Mouse (Mus musculus) heart, postnatal 0 days (tissue): ENCODE results near the gene U2af1. TPM values are rescaled to one million over a fixed set of nuclear protein-coding genes. Genes with fewer than 3 reads are reported as not detected.
"Not testable (repeated sequence)": the region's sequence is repeated elsewhere in the genome, so short reads cannot be mapped to it uniquely, and the experiment has no call there.

Experiments
- ATAC-seq: fragments of 200-750 bp; cut with Nextera tagmentation; 2 replicates; pipeline ENCODE4 v1.8.0; 2017; ENCODE audit warnings: low read depth, moderate number of reproducible peaks, moderate library complexity; ENCODE audit not compliant: insufficient read depth
- DNase-seq: peaks from one replicate; pipeline ENCODE4 v3.0.0-alpha.2; 2016; ENCODE audit warnings: low spot score
- H3K27ac ChIP-seq: fragments of 300-500 bp; sonication (generic); 2 replicates; pipeline ENCODE4 v1.5.1; 2014; ENCODE audit warnings: low read depth, mild to moderate bottlenecking
- H3K27me3 ChIP-seq: fragments of 300-500 bp; sonication (generic); 2 replicates; pipeline ENCODE4 v1.6.1; 2014; ENCODE audit warnings: low read length, mixed read lengths; ENCODE audit not compliant: control insufficient read depth, insufficient read depth
- H3K36me3 ChIP-seq: fragments of 300-500 bp; sonication (generic); replicated peaks from 2 replicates; pipeline ENCODE4 v1.6.1; 2014; ENCODE audit warnings: low read length, mixed read lengths; ENCODE audit not compliant: control insufficient read depth, insufficient read depth
- H3K4me1 ChIP-seq: fragments of 300-500 bp; sonication (generic); 2 replicates; pipeline ENCODE4 v1.6.1; 2014; ENCODE audit warnings: antibody characterized with exemption; ENCODE audit not compliant: control insufficient read depth, insufficient read depth
- H3K4me2 ChIP-seq: fragments of 300-500 bp; sonication (generic); 2 replicates; pipeline ENCODE4 v1.6.1; 2014; ENCODE audit warnings: low read depth, mild to moderate bottlenecking, low read length, moderate library complexity
- H3K4me3 ChIP-seq: fragments of 300-500 bp; sonication (generic); 2 replicates; pipeline ENCODE4 v1.5.1; 2014; ENCODE audit warnings: low read depth, low read length
- H3K9ac ChIP-seq: fragments of 300-500 bp; sonication (generic); replicated peaks from 2 replicates; pipeline ENCODE4 v1.6.1; 2014; ENCODE audit warnings: low read depth, low read length, mixed read lengths
- H3K9me3 ChIP-seq: fragments of 300-500 bp; sonication (generic); replicated peaks from 2 replicates; pipeline ENCODE4 v1.6.1; 2016; ENCODE audit warnings: low read length; ENCODE audit not compliant: control insufficient read depth
- CTCF ChIP-seq: IDR thresholded peaks from 2 replicates; pipeline ENCODE4 v1.5.1; 2016; ENCODE audit warnings: antibody characterized with exemption, control low read depth, low read depth
- EP300 ChIP-seq: IDR thresholded peaks from 2 replicates; pipeline ENCODE4 v1.6.1; 2016; ENCODE audit warnings: antibody characterized with exemption, low read depth
- WGBS: fragments of 180-500 bp; shearing (Covaris S2); extraction: QIAGEN DNeasy Blood & Tissue Kit; methylation state at CpG from one replicate; pipeline ENCODE4 v1.1.7; 2014; 5-methylcytosine and 5-hydroxymethylcytosine counted together
- polyA plus RNA-seq: library from polyadenylated mRNA; unstranded; fragments of >200 nt; fragmentation: Nextera tagmentation; extraction: Ambion mirVana; gene quantifications from 2 replicates; pipeline ENCODE4 v1.2.1, GENCODE M21; 2015
- total RNA-seq: library from RNA; depleted of rRNA; stranded (reverse); fragments of >200 nt; gene quantifications from 2 replicates; pipeline ENCODE4 v1.2.3, GENCODE M21; 2014; ENCODE audit warnings: low replicate concordance; rRNA removed

U2af1 gene
- total and polyA plus RNA-seq, 2 experiments from 2014 or later, result 41.7 to 158 TPM

GRCm38 (mm10) chr17:31609895-31610294, 48.8 kb downstream of the U2af1 start:
- Histone ChIP-seq H3K27me3 (no peaks in the 10 kb centered on the region), H3K9ac (no peak overlapping the region), H3K36me3 (peaks cover 18% of the 10 kb centered on the region), H3K4me3 (no peak overlapping the region), H3K9me3 (no peaks in the 10 kb centered on the region), H3K4me1 (no peaks in the 10 kb centered on the region), H3K4me2 (no peak overlapping the region), H3K27ac (no peak overlapping the region)
- no peak for TF ChIP-seq CTCF
- TF ChIP-seq EP300, result no peak
- DNase-seq (no peak), ATAC-seq (no peak)
- WGBS, result 87% methylated on average over 3 of the region's 3 CpGs

DNA sequence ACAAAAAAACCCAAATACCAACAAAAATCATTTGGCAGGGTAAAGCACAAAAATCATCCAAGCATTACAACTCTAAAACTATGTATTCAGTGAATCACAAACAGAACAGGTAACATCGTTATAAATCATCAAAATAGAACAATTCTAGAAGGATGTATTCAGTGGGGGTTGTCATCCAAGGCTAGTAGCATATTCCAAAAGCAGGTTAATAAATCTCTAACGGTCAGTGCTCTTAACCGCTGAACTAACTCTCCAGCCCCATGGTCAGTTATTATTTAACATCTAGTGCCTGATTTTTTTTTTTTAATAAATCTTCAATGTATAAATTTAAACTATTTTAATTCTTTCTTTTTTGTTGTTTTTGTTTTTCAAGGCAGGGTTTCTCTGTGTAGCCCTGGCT, 49.5 kb downstream of the U2af1 start:
- not testable (repeated sequence) for H3K27ac ChIP-seq, H3K4me2 ChIP-seq, H3K9me3 ChIP-seq, H3K27me3 ChIP-seq, H3K9ac ChIP-seq, H3K4me3 ChIP-seq, DNase-seq, H3K4me1 ChIP-seq, ATAC-seq
- H3K36me3 ChIP-seq, result peaks cover 25% of the 10 kb centered on the region
- 94% methylated on average over 3 of the region's 3 CpGs for WGBS

- H3K4me2 ChIP-seq, result no peak overlapping the region
- H3K9me3 ChIP-seq, result no peaks in the 10 kb centered on the region
- DNase-seq (no peak), ATAC-seq (no peak)
- H3K27ac ChIP-seq, result no peak overlapping the region
- H3K4me1 ChIP-seq, result no peaks in the 10 kb centered on the region
- TF ChIP-seq EP300, result no peak
- no peak for TF ChIP-seq CTCF
- no peaks in the 10 kb centered on the region for H3K27me3 ChIP-seq
- no peak overlapping the region for H3K9ac ChIP-seq
- 85% methylated on average over 8 of the region's 8 CpGs for WGBS
- no peak overlapping the region for H3K4me3 ChIP-seq
- H3K36me3 ChIP-seq, result peaks cover 43% of the 10 kb centered on the region
These were observed 51.3 kb downstream of the U2af1 start for GRCm38 (mm10) chr17:31607256-31607951.

GRCm38 (mm10) chr17:31606424-31606823, 52.3 kb downstream of the U2af1 start:
- WGBS, result 77% methylated on average over 7 of the region's 7 CpGs
- 0 out of 2 replicates have a peak, but pooled peaks cover 5% of the 10 kb centered on the region for H3K4me1 ChIP-seq
- H3K4me3 ChIP-seq, result no peak overlapping the region
- no peak overlapping the region for H3K27ac ChIP-seq
- no peak for TF ChIP-seq EP300
- no peak for TF ChIP-seq CTCF
- DNase-seq (no peak), ATAC-seq (no peak)
- H3K4me2 ChIP-seq, result no peak overlapping the region
- H3K9me3 ChIP-seq, result no peaks in the 10 kb centered on the region
- no peaks in the 10 kb centered on the region for H3K27me3 ChIP-seq
- H3K36me3 ChIP-seq, result peaks cover 46% of the 10 kb centered on the region
- no peak overlapping the region for H3K9ac ChIP-seq

DNA sequence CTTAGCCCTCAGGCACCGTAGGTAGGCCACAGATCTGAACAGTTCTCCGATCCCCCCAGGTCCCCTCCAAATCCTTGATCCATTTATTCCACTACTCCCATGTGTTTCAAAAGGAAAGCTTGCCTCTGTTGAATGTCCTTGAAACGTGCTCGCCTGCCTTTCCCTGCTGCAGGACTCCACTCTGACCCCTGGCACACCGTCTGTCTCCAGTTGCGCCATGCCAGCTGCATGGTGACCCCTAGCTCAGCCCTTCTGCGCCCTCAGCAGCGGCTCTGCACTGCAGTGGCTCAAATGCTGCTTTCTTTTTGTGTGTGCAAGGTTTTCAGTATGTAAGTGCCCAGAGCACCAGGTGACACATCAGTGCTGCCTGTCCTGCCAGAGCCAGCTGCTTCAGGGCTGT, 60.1 kb downstream of the U2af1 start:
- H3K27me3 ChIP-seq, result no peaks in the 10 kb centered on the region
- H3K27ac ChIP-seq, result no peak overlapping the region
- DNase-seq (no peak), ATAC-seq (no peak)
- H3K36me3 ChIP-seq, result peaks cover 43% of the 10 kb centered on the region
- no peak overlapping the region for H3K4me2 ChIP-seq
- 0 out of 2 replicates have a peak, but pooled peaks cover 5% of the 10 kb centered on the region for H3K4me1 ChIP-seq
- no peak overlapping the region for H3K9ac ChIP-seq
- 78% methylated on average over 8 of the region's 8 CpGs for WGBS
- no peak for TF ChIP-seq CTCF
- no peak for TF ChIP-seq EP300
- H3K4me3 ChIP-seq, result no peak overlapping the region
- no peaks in the 10 kb centered on the region for H3K9me3 ChIP-seq

DNA sequence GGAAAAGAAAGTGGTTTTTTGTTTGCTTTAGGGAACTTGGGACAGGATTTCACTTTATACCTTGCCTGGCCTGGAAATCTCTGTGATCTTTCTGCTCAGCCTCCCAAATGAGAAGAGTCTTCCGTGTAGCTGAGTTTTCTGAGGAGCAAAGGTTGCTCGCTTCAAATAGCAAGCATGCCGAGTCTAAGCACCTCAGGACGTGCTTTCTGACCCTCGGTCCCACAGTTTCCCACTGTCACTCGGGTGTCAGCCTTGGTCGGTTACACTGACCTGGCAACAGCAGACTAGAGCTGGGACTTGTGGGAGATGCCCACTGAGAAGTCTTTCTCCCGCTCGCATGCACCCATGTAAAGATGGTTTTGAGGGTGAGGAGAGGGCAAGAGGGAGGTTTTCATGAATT, 60.7 kb downstream of the U2af1 start:
- WGBS, result 92% methylated on average over 9 of the region's 9 CpGs
- H3K4me3 ChIP-seq, result no peak overlapping the region
- no peak overlapping the region for H3K4me2 ChIP-seq
- no peaks in the 10 kb centered on the region for H3K27me3 ChIP-seq
- H3K9ac ChIP-seq, result no peak overlapping the region
- no peak overlapping the region for H3K27ac ChIP-seq
- ATAC-seq (no peak), DNase-seq (no peak)
- peaks cover 40% of the 10 kb centered on the region for H3K36me3 ChIP-seq
- H3K9me3 ChIP-seq, result no peaks in the 10 kb centered on the region
- 0 out of 2 replicates have a peak, but pooled peaks cover 5% of the 10 kb centered on the region for H3K4me1 ChIP-seq
- no peak for TF ChIP-seq EP300
- TF ChIP-seq CTCF, result no peak

Other genes starting within 250 kb of the U2af1 start
- 19.9 and 30.8 TPM in 2 replicates for gene Wdr4, start 138.9 kb downstream of the U2af1 start, total RNA-seq
- gene Wdr4, start 138.9 kb downstream of the U2af1 start, polyA plus RNA-seq, result 10.4 and 11.0 TPM in 2 replicates
- 592 and 689 TPM in 2 replicates for gene Ndufv3, start 138.8 kb downstream of the U2af1 start, total RNA-seq
- gene Ndufv3, start 138.8 kb downstream of the U2af1 start, polyA plus RNA-seq, result 1,214 and 1,242 TPM in 2 replicates
- gene Pknox1, start 94.2 kb downstream of the U2af1 start, total RNA-seq, result 17.2 and 74.0 TPM in 2 replicates
- gene Pknox1, start 94.2 kb downstream of the U2af1 start, polyA plus RNA-seq, result 8.2 and 8.7 TPM in 2 replicates
- gene Cbs, start 21.7 kb downstream of the U2af1 start, total RNA-seq, result 2.1 TPM in 1 of 2 replicates, not detected in the other
- gene Cbs, start 21.7 kb downstream of the U2af1 start, polyA plus RNA-seq, result 0.27 and 0.36 TPM in 2 replicates
- gene Cryaa, start 18.9 kb upstream of the U2af1 start, total RNA-seq, result not detected in 2 replicates
- 0.15 TPM in 1 of 2 replicates, not detected in the other for gene Cryaa, start 18.9 kb upstream of the U2af1 start, polyA plus RNA-seq
- gene Sik1, start 196.9 kb upstream of the U2af1 start, total RNA-seq, result 31.9 and 47.6 TPM in 2 replicates
- 7.7 and 10.9 TPM in 2 replicates for gene Sik1, start 196.9 kb upstream of the U2af1 start, polyA plus RNA-seq